Mouse (Mus musculus): Measurements from ENCODE around the gene Ablim2. TPM values are rescaled to one million over a fixed set of nuclear protein-coding genes. Genes with fewer than 3 reads are reported as not detected.
A peak's percentile ranks its signal among the peaks of the same experiment; 100 is the strongest.

The Ablim2 gene
- polyA plus RNA-seq (2012; ENCODE audit: insufficient read depth, insufficient read length, low replicate concordance, missing spikeins): not detected in 2 replicates

GRCm38 (mm10) chr5:35757639-35758001 is at the start of gene Ablim2:
Gene Ablim2, plus strand, starts transcription at chr5:35757880.
- H3K4me3 ChIP-seq (ENCODE audit: insufficient read depth, low read depth, low read length): peak within 1 kb of the TSS; percentile 54
- peak within 1 kb of the TSS; percentile 12; the same call in 1 of the 2 replicates for H3K27ac ChIP-seq (ENCODE audit: insufficient read depth, low read depth, low read length)
- WGBS: under 1% methylated on average over 35 of the region's 35 CpGs
- TF ChIP-seq CTCF (IDR thresholded peaks at IDR 0.05; ENCODE audit: insufficient read depth, low read depth, low read length) (no peak), POLR2A (IDR thresholded peaks at IDR 0.05; ENCODE audit: insufficient read depth, low read depth, low read length) (peak; percentile 52; the same call in 1 of the 2 replicates)
- peaks cover 19% of the 10 kb centered on the region for H3K4me1 ChIP-seq (ENCODE audit: control insufficient read depth, insufficient read depth, low read length)

GRCm38 (mm10) chr5:35710481-35710880 is 47.2 kb upstream of the Ablim2 start:
- 80% methylated on average over 3 of the region's 3 CpGs for whole genome bisulfite sequencing
- TF ChIP-seq CTCF (IDR thresholded peaks at IDR 0.05; ENCODE audit: insufficient read depth, low read depth, low read length) (no peak), POLR2A (IDR thresholded peaks at IDR 0.05; ENCODE audit: insufficient read depth, low read depth, low read length) (no peak)
- peaks cover 5% of the 10 kb centered on the region for H3K4me1 ChIP-seq (ENCODE audit: control insufficient read depth, insufficient read depth, low read length)

GRCm38 (mm10) chr5:35710931-35711330 is 46.7 kb upstream of the Ablim2 start:
- Histone ChIP-seq H3K27ac (ENCODE audit: insufficient read depth, low read depth, low read length) (no peak overlapping the region), H3K4me1 (ENCODE audit: control insufficient read depth, insufficient read depth, low read length) (peaks cover 5% of the 10 kb centered on the region), H3K4me3 (ENCODE audit: insufficient read depth, low read depth, low read length) (no peak overlapping the region)
- TF ChIP-seq POLR2A (IDR thresholded peaks at IDR 0.05; ENCODE audit: insufficient read depth, low read depth, low read length): no peak
- TF ChIP-seq CTCF (IDR thresholded peaks at IDR 0.05; ENCODE audit: insufficient read depth, low read depth, low read length): no peak
- 85% methylated on average over 3 of the region's 3 CpGs for WGBS

More at GRCm38 (mm10) chr5:35710481-35710880, 47.2 kb upstream of the Ablim2 start:
- H3K4me3 ChIP-seq (ENCODE audit: insufficient read depth, low read depth, low read length): no peak overlapping the region
- H3K27ac ChIP-seq (ENCODE audit: insufficient read depth, low read depth, low read length): no peak overlapping the region

- Histone ChIP-seq H3K27ac (ENCODE audit: insufficient read depth, low read depth, low read length) (no peak overlapping the region), H3K4me3 (ENCODE audit: insufficient read depth, low read depth, low read length) (no peak overlapping the region), H3K4me1 (ENCODE audit: control insufficient read depth, insufficient read depth, low read length) (peaks cover 5% of the 10 kb centered on the region)
- 82% methylated on average over 5 of the region's 5 CpGs for WGBS
- TF ChIP-seq CTCF (IDR thresholded peaks at IDR 0.05; ENCODE audit: insufficient read depth, low read depth, low read length) (no peak), POLR2A (IDR thresholded peaks at IDR 0.05; ENCODE audit: insufficient read depth, low read depth, low read length) (no peak)
Measured at GRCm38 (mm10) chr5:35712517-35712916, 45.2 kb upstream of the Ablim2 start.

- H3K4me1 ChIP-seq (ENCODE audit: control insufficient read depth, insufficient read depth, low read length): peaks cover 5% of the 10 kb centered on the region
- no peak overlapping the region for H3K27ac ChIP-seq (ENCODE audit: insufficient read depth, low read depth, low read length)
- H3K4me3 ChIP-seq (ENCODE audit: insufficient read depth, low read depth, low read length): no peak overlapping the region
- WGBS: 45% methylated on average over 13 of the region's 13 CpGs
- peak; percentile 64 for TF ChIP-seq CTCF (IDR thresholded peaks at IDR 0.05; ENCODE audit: insufficient read depth, low read depth, low read length)
- TF ChIP-seq POLR2A (IDR thresholded peaks at IDR 0.05; ENCODE audit: insufficient read depth, low read depth, low read length): no peak
Measured at GRCm38 (mm10) chr5:35713649-35714354, 43.9 kb upstream of the Ablim2 start.

- TF ChIP-seq CTCF (IDR thresholded peaks at IDR 0.05; ENCODE audit: insufficient read depth, low read depth, low read length) (no peak), POLR2A (IDR thresholded peaks at IDR 0.05; ENCODE audit: insufficient read depth, low read depth, low read length) (no peak)
Measured at GRCm38 (mm10) chr5:35717455-35717854, 40.2 kb upstream of the Ablim2 start.

GRCm38 (mm10) chr5:35717946-35718345 is 39.7 kb upstream of the Ablim2 start:
- Histone ChIP-seq H3K4me3 (ENCODE audit: insufficient read depth, low read depth, low read length) (no peak overlapping the region), H3K4me1 (ENCODE audit: control insufficient read depth, insufficient read depth, low read length) (peaks cover 8% of the 10 kb centered on the region), H3K27ac (ENCODE audit: insufficient read depth, low read depth, low read length) (no peak overlapping the region)
- TF ChIP-seq CTCF (IDR thresholded peaks at IDR 0.05; ENCODE audit: insufficient read depth, low read depth, low read length) (no peak), POLR2A (IDR thresholded peaks at IDR 0.05; ENCODE audit: insufficient read depth, low read depth, low read length) (no peak)
- 66% methylated on average over 4 of the region's 4 CpGs for WGBS

More at GRCm38 (mm10) chr5:35717455-35717854, 40.2 kb upstream of the Ablim2 start:
- peaks cover 8% of the 10 kb centered on the region for H3K4me1 ChIP-seq (ENCODE audit: control insufficient read depth, insufficient read depth, low read length)
- 84% methylated on average over 5 of the region's 5 CpGs for WGBS
- H3K4me3 ChIP-seq (ENCODE audit: insufficient read depth, low read depth, low read length): no peak overlapping the region
- H3K27ac ChIP-seq (ENCODE audit: insufficient read depth, low read depth, low read length): no peak overlapping the region

- no peak overlapping the region for H3K27ac ChIP-seq (ENCODE audit: insufficient read depth, low read depth, low read length)
- 88% methylated on average over 11 of the region's 11 CpGs for WGBS
- TF ChIP-seq POLR2A (IDR thresholded peaks at IDR 0.05; ENCODE audit: insufficient read depth, low read depth, low read length): no peak
- H3K4me1 ChIP-seq (ENCODE audit: control insufficient read depth, insufficient read depth, low read length): peaks cover 5% of the 10 kb centered on the region
- no peak overlapping the region for H3K4me3 ChIP-seq (ENCODE audit: insufficient read depth, low read depth, low read length)
Measured at GRCm38 (mm10) chr5:35718817-35719216, 38.9 kb upstream of the Ablim2 start.

GRCm38 (mm10) chr5:35719343-35719742 is 38.3 kb upstream of the Ablim2 start:
- Histone ChIP-seq H3K4me3 (ENCODE audit: insufficient read depth, low read depth, low read length) (no peak overlapping the region), H3K4me1 (ENCODE audit: control insufficient read depth, insufficient read depth, low read length) (peaks cover 3% of the 10 kb centered on the region; the same call in 1 of the 2 replicates), H3K27ac (ENCODE audit: insufficient read depth, low read depth, low read length) (no peak overlapping the region)
- TF ChIP-seq CTCF (IDR thresholded peaks at IDR 0.05; ENCODE audit: insufficient read depth, low read depth, low read length): no peak
- TF ChIP-seq POLR2A (IDR thresholded peaks at IDR 0.05; ENCODE audit: insufficient read depth, low read depth, low read length): no peak
